Comparison of ENCODE assay signal across 8 mouse cellular contexts in genomic region chr6:50456706-50457105, GRCm38 (mm10). TPM values are rescaled to one million over a fixed set of nuclear protein-coding genes. Genes with fewer than 3 reads are reported as not detected.
DNase-seq lines count a peak whose midpoint lies in the region; ATAC-seq and TF ChIP-seq lines count a peak whose summit lies in the region.

No protein-coding gene starts in this region.

- intact Hi-C loops in gastrocnemius, adult 2 months (cut with DNase I) = loop anchor here (2.0 kb wide), 1 partner anchor 150 kb away; no protein-coding TSS in a partner anchor

- H3K9ac ChIP-seq in forebrain, embryonic 13.5 days = no peak overlapping the region
- no peak overlapping the region for H3K9ac ChIP-seq in liver, embryonic 15.5 days

- H3K4me3 ChIP-seq in gastrocnemius, adult 2 months = peak overlapping the region; percentile 89
- peak overlapping the region; percentile 87 for H3K4me3 ChIP-seq in E14TG2a.4 (replicated peaks; ENCODE audit: low read length)
- H3K4me3 ChIP-seq in forebrain, embryonic 13.5 days = peak overlapping the region; percentile 60
- no peak overlapping the region for H3K4me3 ChIP-seq in liver, embryonic 15.5 days (replicated peaks)

- ATAC-seq in forebrain, embryonic 13.5 days = no peak
- ATAC-seq in liver, embryonic 15.5 days (ENCODE audit: insufficient read depth) = no peak

- no peaks in the 10 kb centered on the region for H3K36me3 ChIP-seq in E14TG2a.4 (ENCODE audit: insufficient read depth, low read length)
- H3K36me3 ChIP-seq in forebrain, embryonic 13.5 days (ENCODE audit: poor library complexity, severe bottlenecking) = no peaks in the 10 kb centered on the region
- no peaks in the 10 kb centered on the region for H3K36me3 ChIP-seq in liver, embryonic 15.5 days (replicated peaks)

- peaks cover 12% of the 10 kb centered on the region for H3K9me3 ChIP-seq in E14TG2a.4 (ENCODE audit: low read length)
- no peaks in the 10 kb centered on the region for H3K9me3 ChIP-seq in forebrain, embryonic 13.5 days (replicated peaks)
- H3K9me3 ChIP-seq in liver, embryonic 15.5 days (replicated peaks) = no peaks in the 10 kb centered on the region

- H3K27me3 ChIP-seq in E14TG2a.4 (ENCODE audit: insufficient read depth, low read length) = peaks cover 51% of the 10 kb centered on the region
- peaks cover 19% of the 10 kb centered on the region for H3K27me3 ChIP-seq in forebrain, embryonic 13.5 days
- H3K27me3 ChIP-seq in liver, embryonic 15.5 days = peaks cover 41% of the 10 kb centered on the region

- peak overlapping the region; percentile 94 for H3K4me2 ChIP-seq in forebrain, embryonic 13.5 days
- peak overlapping the region; percentile 81; the same call in 1 of the 2 replicates for H3K4me2 ChIP-seq in liver, embryonic 15.5 days

- WGBS in forebrain, embryonic 13.5 days = 67% methylated on average over 14 of the region's 14 CpGs
- 69% methylated on average over 14 of the region's 14 CpGs for WGBS in liver, embryonic 15.5 days (ENCODE audit: insufficient replicate concordance)

- TF ChIP-seq CTCF in gastrocnemius, adult 2 months (IDR thresholded peaks at IDR 0.05) = no peak
- no peak for TF ChIP-seq CTCF in E14TG2a.4 (conservative IDR thresholded peaks at IDR 0.05; ENCODE audit: low read length)

- DNase-seq in gastrocnemius, adult 2 months = no peak
- no peak for DNase-seq in gastrocnemius, postnatal 4 days (ENCODE audit: low spot score in 2 of 2)
- DNase-seq in spleen, postnatal 4 days (ENCODE audit: low spot score in 2 of 2) = no peak
- DNase-seq in layer of hippocampus, adult 11-12 months (ENCODE audit: low spot score) = no peak
- no peak for DNase-seq in kidney, postnatal 4 days

- peak overlapping the region; percentile 79; the same call in 1 of the 2 replicates for H3K27ac ChIP-seq in gastrocnemius, adult 2 months
- H3K27ac ChIP-seq in forebrain, embryonic 13.5 days = no peak overlapping the region
- H3K27ac ChIP-seq in liver, embryonic 15.5 days (replicated peaks) = no peak overlapping the region

- peaks cover 27% of the 10 kb centered on the region for H3K4me1 ChIP-seq in E14TG2a.4 (replicated peaks; ENCODE audit: low read depth, low read length)
- H3K4me1 ChIP-seq in forebrain, embryonic 13.5 days = peaks cover 8% of the 10 kb centered on the region
- H3K4me1 ChIP-seq in liver, embryonic 15.5 days (replicated peaks) = peaks cover 16% of the 10 kb centered on the region

RNA-seq across cellular contexts. Expression of gene Osbpl3, which starts 0.7 kb away (rescaled TPM):
- total RNA-seq in gastrocnemius, adult 2 months (2021) = 1 to 10 TPM; 2.2 to 3.3 TPM
- 10 to 100 TPM in 1 of 2 experiments, 1 to 10 TPM in 1; 8.7 to 12.3 TPM for total RNA-seq in gastrocnemius, postnatal 4 days (2021)
- 4.5 and 4.7 TPM in 2 replicates for polyA plus RNA-seq in forebrain, embryonic 13.5 days (2015; fragmentation: Nextera tagmentation; extraction: Ambion mirVana)
- 0.64 and 0.74 TPM in 2 replicates for polyA plus RNA-seq in liver, embryonic 15.5 days (2015; fragmentation: Nextera tagmentation; extraction: Ambion mirVana)
